Mouse (Mus musculus): Measurements from ENCODE around the gene Luc7l. TPM values are rescaled to one million over a fixed set of nuclear protein-coding genes. Genes with fewer than 3 reads are reported as not detected.
A peak's percentile ranks its signal among the peaks of the same experiment; 100 is the strongest.

Gene Luc7l
- total RNA-seq (2014; rRNA removed; ENCODE audit: low replicate concordance) (36.7 and 41.5 TPM in 2 replicates), polyA plus RNA-seq (2015; fragmentation: Nextera tagmentation; extraction: Ambion mirVana) (34.4 and 36.1 TPM in 2 replicates)

DNA sequence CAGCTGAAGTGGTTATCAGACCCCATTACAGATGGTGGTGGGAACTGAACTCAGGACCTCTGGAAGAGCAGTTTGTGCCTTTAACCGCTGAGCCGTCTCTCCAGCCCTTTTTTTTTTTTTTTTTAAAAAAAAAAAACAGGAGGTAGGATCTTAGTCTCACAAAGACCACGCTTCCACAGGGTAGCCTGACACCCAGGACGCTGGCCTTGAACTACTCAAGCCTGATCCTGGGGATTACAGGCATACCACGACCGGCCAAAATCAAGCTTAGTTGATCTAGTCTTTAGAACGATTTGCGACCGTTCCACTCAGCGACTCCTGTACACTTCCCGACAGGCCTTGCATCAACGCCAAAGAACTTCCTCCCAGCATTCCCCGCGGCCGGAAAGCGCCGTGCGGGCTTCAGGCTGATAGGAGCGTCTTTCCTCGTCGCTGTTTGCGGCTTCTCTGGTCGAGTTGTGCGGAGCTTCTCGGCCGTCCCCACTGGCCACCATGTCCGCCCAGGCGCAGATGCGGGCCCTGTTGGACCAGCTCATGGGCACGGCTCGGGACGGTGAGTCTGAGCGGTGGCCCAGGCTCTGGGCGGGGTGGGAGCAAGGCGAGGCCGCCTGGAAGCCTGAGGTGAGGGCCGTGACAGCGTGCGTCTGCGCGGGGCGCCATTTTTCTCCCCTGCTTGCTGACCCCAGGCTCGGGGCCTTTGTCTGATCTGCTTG is at the start of gene Luc7l:
TSS of gene Luc7l (plus strand) at position 358 of the 713 bp plus-strand sequence.
- H3K9me3 ChIP-seq (replicated peaks; ENCODE audit: control insufficient read depth, low read length) = no peaks in the 10 kb centered on the region
- H3K27me3 ChIP-seq (ENCODE audit: control insufficient read depth, insufficient read depth, low read length) = no peaks in the 10 kb centered on the region
- WGBS = under 1% methylated on average over 43 of the region's 43 CpGs
- DNase-seq (ENCODE audit: low spot score) (peak; percentile 95), ATAC-seq (ENCODE audit: insufficient read depth, low read depth) (peak; percentile 96)
- H3K27ac ChIP-seq (ENCODE audit: low read depth) = peak within 1 kb of the TSS; percentile 99
- peaks cover 12% of the 10 kb centered on the region for H3K4me1 ChIP-seq (ENCODE audit: control insufficient read depth, insufficient read depth)
- peaks cover 20% of the 10 kb centered on the region for H3K36me3 ChIP-seq (replicated peaks; ENCODE audit: control insufficient read depth, insufficient read depth, low read length)
- peak within 1 kb of the TSS; percentile 94 for H3K4me2 ChIP-seq (ENCODE audit: low read depth, low read length)
- peak within 1 kb of the TSS; percentile 98 for H3K9ac ChIP-seq (replicated peaks; ENCODE audit: low read depth, low read length)
- peak; percentile 55; the same call in 1 of the 2 replicates for TF ChIP-seq EP300 (IDR thresholded peaks at IDR 0.05; ENCODE audit: low read depth)
- no peak for TF ChIP-seq CTCF (IDR thresholded peaks at IDR 0.05; ENCODE audit: low read depth)
- peak within 1 kb of the TSS; percentile 96 for H3K4me3 ChIP-seq (ENCODE audit: low read depth, low read length)

DNA sequence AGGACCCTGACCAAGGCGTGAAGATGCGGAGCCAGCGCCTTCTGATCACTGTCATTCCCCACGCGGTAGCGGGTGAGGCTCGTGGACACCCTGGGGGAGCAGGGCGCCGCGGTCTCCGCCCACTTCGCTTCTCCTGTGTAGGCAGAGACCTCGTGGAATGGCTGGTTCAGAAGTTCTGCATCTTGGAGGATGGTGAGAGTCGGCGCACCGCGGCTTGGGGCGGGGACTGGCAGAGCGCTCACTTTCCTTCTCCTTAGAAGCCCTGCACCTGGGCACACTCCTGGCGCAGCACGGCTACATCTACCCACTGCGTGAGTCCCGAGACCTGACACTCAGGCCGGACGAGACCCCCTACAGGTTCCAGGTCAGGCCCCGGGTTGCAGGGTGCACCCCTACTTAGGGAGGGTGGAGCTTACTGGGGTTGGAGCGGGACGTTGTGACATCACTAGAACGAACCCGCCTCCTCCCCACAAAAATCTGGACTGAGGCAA is 49.3 kb upstream of the Luc7l start:
- no peak overlapping the region for H3K9ac ChIP-seq (replicated peaks; ENCODE audit: low read depth, low read length)
- peak overlapping the region; percentile 87 for H3K4me2 ChIP-seq (ENCODE audit: low read depth, low read length)
- H3K27me3 ChIP-seq (ENCODE audit: control insufficient read depth, insufficient read depth, low read length) = peaks cover 50% of the 10 kb centered on the region
- TF ChIP-seq EP300 (IDR thresholded peaks at IDR 0.05; ENCODE audit: low read depth) (no peak), CTCF (IDR thresholded peaks at IDR 0.05; ENCODE audit: low read depth) (no peak)
- no peaks in the 10 kb centered on the region for H3K36me3 ChIP-seq (replicated peaks; ENCODE audit: control insufficient read depth, insufficient read depth, low read length)
- whole genome bisulfite sequencing = 1% methylated on average over 30 of the region's 30 CpGs
- DNase-seq (ENCODE audit: low spot score) (no peak), ATAC-seq (ENCODE audit: insufficient read depth, low read depth) (no peak)
- H3K9me3 ChIP-seq (replicated peaks; ENCODE audit: control insufficient read depth, low read length) = no peaks in the 10 kb centered on the region
- H3K4me1 ChIP-seq (ENCODE audit: control insufficient read depth, insufficient read depth) = peaks cover 14% of the 10 kb centered on the region
- H3K4me3 ChIP-seq (ENCODE audit: low read depth, low read length) = peak overlapping the region; percentile 50
- H3K27ac ChIP-seq (ENCODE audit: low read depth) = no peak overlapping the region

DNA sequence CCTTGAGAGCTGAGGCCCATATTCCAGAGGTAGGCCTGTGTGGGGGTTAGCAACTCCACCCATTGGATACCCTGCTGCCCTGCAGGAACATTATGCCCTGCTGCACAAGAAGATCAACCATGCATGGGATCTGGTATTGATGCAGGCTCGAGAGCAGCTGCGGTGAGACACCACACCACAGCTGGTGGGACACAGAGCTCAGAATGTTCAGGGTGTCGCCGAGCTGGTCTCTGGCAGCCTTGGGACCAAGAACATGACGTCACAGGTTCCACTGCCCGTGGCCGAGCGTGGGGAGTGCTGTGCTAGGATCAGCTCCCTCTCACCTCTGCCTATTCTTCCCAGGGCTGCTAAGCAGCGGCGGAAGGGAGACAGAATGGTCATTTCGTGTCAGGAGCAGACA is 47.9 kb upstream of the Luc7l start:
- peaks cover 14% of the 10 kb centered on the region for H3K4me1 ChIP-seq (ENCODE audit: control insufficient read depth, insufficient read depth)
- H3K9ac ChIP-seq (replicated peaks; ENCODE audit: low read depth, low read length) = no peak overlapping the region
- H3K27ac ChIP-seq (ENCODE audit: low read depth) = no peak overlapping the region
- no peaks in the 10 kb centered on the region for H3K36me3 ChIP-seq (replicated peaks; ENCODE audit: control insufficient read depth, insufficient read depth, low read length)
- H3K27me3 ChIP-seq (ENCODE audit: control insufficient read depth, insufficient read depth, low read length) = peaks cover 49% of the 10 kb centered on the region
- no peak overlapping the region for H3K4me3 ChIP-seq (ENCODE audit: low read depth, low read length)
- TF ChIP-seq CTCF (IDR thresholded peaks at IDR 0.05; ENCODE audit: low read depth) (no peak), EP300 (IDR thresholded peaks at IDR 0.05; ENCODE audit: low read depth) (no peak)
- H3K4me2 ChIP-seq (ENCODE audit: low read depth, low read length) = no peak overlapping the region
- no peak for ATAC-seq (ENCODE audit: insufficient read depth, low read depth)
- WGBS = 43% methylated on average over 11 of the region's 11 CpGs
- DNase-seq (ENCODE audit: low spot score) = no peak
- H3K9me3 ChIP-seq (replicated peaks; ENCODE audit: control insufficient read depth, low read length) = no peaks in the 10 kb centered on the region

DNA sequence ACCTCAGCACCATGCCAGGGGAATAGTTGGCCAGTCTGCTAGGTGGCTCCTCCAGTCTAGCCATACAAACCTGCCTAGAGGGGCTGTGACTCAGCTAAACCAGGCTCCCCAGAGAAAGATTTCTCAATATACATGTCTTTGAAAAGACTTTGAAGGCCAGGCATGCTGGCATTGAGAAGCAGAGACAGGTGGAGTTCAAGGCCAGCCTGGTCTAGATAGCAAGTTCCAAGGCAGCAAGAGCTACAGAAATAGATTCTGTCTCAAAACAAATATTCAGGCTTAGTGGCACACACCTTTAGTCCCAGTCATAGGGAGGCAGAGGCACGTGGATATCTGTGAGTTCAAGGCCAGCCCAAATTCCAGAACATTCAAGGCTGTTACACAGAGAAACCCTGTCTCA is 46.3 kb upstream of the Luc7l start:
- no peak for ATAC-seq (ENCODE audit: insufficient read depth, low read depth)
- Histone ChIP-seq H3K9ac (replicated peaks; ENCODE audit: low read depth, low read length) (no peak overlapping the region), H3K27me3 (ENCODE audit: control insufficient read depth, insufficient read depth, low read length) (peaks cover 34% of the 10 kb centered on the region), H3K4me3 (ENCODE audit: low read depth, low read length) (no peak overlapping the region), H3K4me2 (ENCODE audit: low read depth, low read length) (no peak overlapping the region), H3K27ac (ENCODE audit: low read depth) (no peak overlapping the region), H3K36me3 (replicated peaks; ENCODE audit: control insufficient read depth, insufficient read depth, low read length) (no peaks in the 10 kb centered on the region), H3K9me3 (replicated peaks; ENCODE audit: control insufficient read depth, low read length) (no peaks in the 10 kb centered on the region), H3K4me1 (ENCODE audit: control insufficient read depth, insufficient read depth) (peaks cover 11% of the 10 kb centered on the region)
- 50% methylated on average over 1 of the region's 1 CpGs for WGBS
- no peak for DNase-seq (ENCODE audit: low spot score)
- no peak for TF ChIP-seq EP300 (IDR thresholded peaks at IDR 0.05; ENCODE audit: low read depth)

DNA sequence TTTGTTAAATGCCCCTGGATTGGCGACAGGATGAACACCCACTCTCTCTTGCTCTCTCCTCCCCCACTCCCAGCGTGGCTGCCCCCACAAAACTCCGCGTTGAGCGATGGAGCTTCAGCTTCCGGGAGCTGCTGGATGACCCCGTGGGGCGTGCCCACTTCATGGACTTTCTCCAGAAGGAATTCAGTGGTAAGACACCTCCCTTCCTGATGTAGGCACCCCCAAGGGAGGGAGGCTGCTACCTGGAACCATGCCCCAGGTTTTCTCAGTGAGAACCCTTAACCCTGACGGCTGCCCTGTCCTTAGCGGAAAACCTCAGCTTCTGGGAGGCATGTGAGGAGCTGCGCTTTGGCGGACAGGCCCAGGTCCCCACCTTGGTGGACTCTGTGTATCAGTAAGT is 45.0 kb upstream of the Luc7l start, which contains the start of gene Arhgdig:
TSS of gene Arhgdig (minus strand) at position 101 of the 400 bp plus-strand sequence.
- WGBS = 80% methylated on average over 12 of the region's 12 CpGs
- H3K9me3 ChIP-seq (replicated peaks; ENCODE audit: control insufficient read depth, low read length) = no peaks in the 10 kb centered on the region
- DNase-seq (ENCODE audit: low spot score) (no peak), ATAC-seq (ENCODE audit: insufficient read depth, low read depth) (no peak)
- no peak within 1 kb of the TSS for H3K4me2 ChIP-seq (ENCODE audit: low read depth, low read length)
- peaks cover 9% of the 10 kb centered on the region; the same call in 1 of the 2 replicates for H3K36me3 ChIP-seq (replicated peaks; ENCODE audit: control insufficient read depth, insufficient read depth, low read length)
- H3K4me1 ChIP-seq (ENCODE audit: control insufficient read depth, insufficient read depth) = peaks cover 10% of the 10 kb centered on the region
- H3K4me3 ChIP-seq (ENCODE audit: low read depth, low read length) = no peak within 1 kb of the TSS
- H3K27me3 ChIP-seq (ENCODE audit: control insufficient read depth, insufficient read depth, low read length) = peaks cover 21% of the 10 kb centered on the region
- no peak within 1 kb of the TSS for H3K27ac ChIP-seq (ENCODE audit: low read depth)
- TF ChIP-seq CTCF (IDR thresholded peaks at IDR 0.05; ENCODE audit: low read depth) (no peak), EP300 (IDR thresholded peaks at IDR 0.05; ENCODE audit: low read depth) (no peak)
- H3K9ac ChIP-seq (replicated peaks; ENCODE audit: low read depth, low read length) = no peak within 1 kb of the TSS

All from heart, postnatal 0 days (tissue).